Mouse (Mus musculus) right cerebral cortex, postnatal 25 days (tissue): ENCODE measurements around the gene Msl1.

Experiments
- DNase-seq: peaks from one replicate; pipeline ENCODE4 v3.0.0; 2022

Gene Msl1

GRCm38 (mm10) chr11:98849196-98849894, 54.0 kb downstream of the Msl1 start:
- DNase-seq = no peak

GRCm38 (mm10) chr11:98850100-98851093, 55.1 kb downstream of the Msl1 start:
- no peak for DNase-seq

- no peak for DNase-seq
Observed at GRCm38 (mm10) chr11:98854116-98854515, 58.8 kb downstream of the Msl1 start.

GRCm38 (mm10) chr11:98854659-98855058, 59.3 kb downstream of the Msl1 start:
- DNase-seq = no peak
